Mouse (Mus musculus) stomach, postnatal 0 days (tissue): ENCODE data around the gene Rad54l.

Experiments
- CTCF ChIP-seq: IDR thresholded peaks from 2 replicates; pipeline ENCODE4 v1.5.1; 2016; ENCODE audit warnings: antibody characterized with exemption, low read depth, mild to moderate bottlenecking, moderate library complexity
- EP300 ChIP-seq: optimal IDR thresholded peaks from 2 replicates; pipeline ENCODE3; 2016; ENCODE audit warnings: antibody characterized with exemption

DNA sequence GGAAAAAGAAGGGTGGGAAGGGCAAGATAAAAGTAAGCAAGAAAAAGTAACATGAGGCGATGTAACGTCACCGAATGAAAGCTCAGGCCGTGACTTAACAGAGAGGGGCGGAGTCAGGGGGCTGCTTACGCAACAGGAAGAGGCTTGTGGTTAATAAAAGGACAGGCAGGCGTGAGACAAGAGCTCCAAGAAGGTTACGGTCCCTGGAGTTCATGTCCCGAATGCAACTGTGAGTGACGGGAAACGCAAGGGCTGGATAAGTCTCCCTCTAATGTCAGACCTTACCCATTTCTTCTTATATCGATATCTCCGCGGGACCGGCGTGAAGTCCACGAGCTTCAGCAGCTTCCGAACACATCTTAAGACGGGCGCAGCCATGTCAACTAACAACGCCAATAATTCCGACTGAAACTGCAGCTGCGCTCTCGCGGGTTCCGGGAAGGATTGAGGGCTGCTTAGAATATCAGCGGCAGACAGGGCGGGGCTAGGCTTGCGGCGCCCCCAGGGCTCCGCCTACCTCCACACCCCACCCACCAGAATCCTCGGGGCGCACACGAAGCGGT lies 70.0 kb downstream of the Rad54l start, which contains the start of gene Nsun4:
- no peak; the same call in 1 of the 2 replicates for TF ChIP-seq CTCF
- no peak for TF ChIP-seq EP300
